Mouse (Mus musculus): ENCODE measurements at regions not wholly inside any gene's neighbourhood (a gene's known extent, or its start where the extent isn't known, plus 50 kb on each side); places are given as distances from the start of the nearest gene placed in this dataset.

DNA sequence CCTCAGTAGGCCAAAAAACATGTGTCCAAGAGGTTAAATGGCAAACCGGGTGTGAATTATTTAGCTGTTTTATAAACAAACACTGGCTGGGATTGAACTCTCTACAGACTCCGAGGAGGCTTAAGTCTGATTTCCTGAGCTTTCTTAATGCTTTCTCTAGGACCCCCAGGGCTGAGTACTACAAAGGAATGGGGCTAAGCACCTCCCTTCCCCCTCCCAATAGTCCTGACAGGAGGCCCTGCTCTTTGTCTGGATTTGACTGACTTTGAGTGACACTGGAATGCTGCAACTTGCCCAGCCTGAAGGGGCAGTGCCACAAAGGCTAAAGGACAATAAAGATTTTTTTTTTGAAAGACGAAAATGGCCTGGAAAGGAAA is 647.1 kb downstream of the Adgrl2 start:
- H3K27me3 ChIP-seq (ENCODE audit: control insufficient read depth, insufficient read depth, low read length) = no peaks in the 10 kb centered on the region
- H3K9ac ChIP-seq (replicated peaks; ENCODE audit: low read depth, low read length) = no peak overlapping the region
- H3K36me3 ChIP-seq (replicated peaks; ENCODE audit: control insufficient read depth, insufficient read depth, low read length) = no peaks in the 10 kb centered on the region
- peak overlapping the region; percentile 43; the same call in 1 of the 2 replicates for H3K4me2 ChIP-seq (ENCODE audit: low read depth, low read length)
- H3K9me3 ChIP-seq (replicated peaks; ENCODE audit: control insufficient read depth, low read length) = no peaks in the 10 kb centered on the region
- no peak overlapping the region for H3K4me3 ChIP-seq (ENCODE audit: low read depth, low read length)
- 16% methylated on average over 3 of the region's 3 CpGs for WGBS
- peak overlapping the region; percentile 36; the same call in 1 of the 2 replicates for H3K27ac ChIP-seq (ENCODE audit: low read depth)
- TF ChIP-seq CTCF (IDR thresholded peaks at IDR 0.05; ENCODE audit: low read depth) (no peak), EP300 (IDR thresholded peaks at IDR 0.05; ENCODE audit: low read depth) (no peak)
- peaks cover 15% of the 10 kb centered on the region for H3K4me1 ChIP-seq (ENCODE audit: control insufficient read depth, insufficient read depth)
- ATAC-seq (ENCODE audit: insufficient read depth, low read depth) (peak; percentile 55), DNase-seq (ENCODE audit: low spot score) (peak; percentile 17)

- H3K4me1 ChIP-seq (ENCODE audit: control insufficient read depth, insufficient read depth) = peaks cover 15% of the 10 kb centered on the region
- H3K9ac ChIP-seq (replicated peaks; ENCODE audit: low read depth, low read length) = no peak overlapping the region
- no peak for ATAC-seq (ENCODE audit: insufficient read depth, low read depth)
- no peak for DNase-seq (ENCODE audit: low spot score)
- WGBS = 76% methylated on average over 2 of the region's 2 CpGs
- H3K9me3 ChIP-seq (replicated peaks; ENCODE audit: control insufficient read depth, low read length) = no peaks in the 10 kb centered on the region
- H3K27ac ChIP-seq (ENCODE audit: low read depth) = no peak overlapping the region
- H3K4me2 ChIP-seq (ENCODE audit: low read depth, low read length) = no peak overlapping the region
- H3K27me3 ChIP-seq (ENCODE audit: control insufficient read depth, insufficient read depth, low read length) = no peaks in the 10 kb centered on the region
- H3K36me3 ChIP-seq (replicated peaks; ENCODE audit: control insufficient read depth, insufficient read depth, low read length) = no peaks in the 10 kb centered on the region
- no peak for TF ChIP-seq CTCF (IDR thresholded peaks at IDR 0.05; ENCODE audit: low read depth)
- no peak for TF ChIP-seq EP300 (IDR thresholded peaks at IDR 0.05; ENCODE audit: low read depth)
- no peak overlapping the region for H3K4me3 ChIP-seq (ENCODE audit: low read depth, low read length)
Measured at GRCm38 (mm10) chr3:148339258-148339657, 651.1 kb downstream of the Adgrl2 start.

DNA sequence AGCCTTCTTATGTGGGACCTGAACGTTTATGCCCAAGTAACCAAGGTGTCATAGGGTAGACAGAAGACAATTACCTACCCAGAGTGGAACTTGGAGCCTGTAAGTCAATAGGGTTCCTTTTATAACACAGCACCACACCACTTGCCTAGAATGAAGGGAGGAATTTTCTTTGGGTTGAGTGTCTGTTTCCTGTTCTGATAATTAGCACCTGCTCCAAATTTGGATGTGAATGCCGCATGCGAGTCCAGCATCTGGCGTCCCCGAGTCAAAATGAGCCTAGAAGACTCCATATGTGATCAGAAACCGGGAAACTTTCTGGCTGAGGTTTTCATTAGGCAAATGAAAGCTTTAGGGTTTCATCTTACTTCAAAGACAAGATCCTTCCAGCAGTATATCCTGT is 653.7 kb downstream of the Adgrl2 start:
- Histone ChIP-seq H3K27me3 (ENCODE audit: control insufficient read depth, insufficient read depth, low read length) (no peaks in the 10 kb centered on the region), H3K4me3 (ENCODE audit: low read depth, low read length) (no peak overlapping the region), H3K4me1 (ENCODE audit: control insufficient read depth, insufficient read depth) (no peaks in the 10 kb centered on the region), H3K9ac (replicated peaks; ENCODE audit: low read depth, low read length) (no peak overlapping the region), H3K4me2 (ENCODE audit: low read depth, low read length) (peak overlapping the region; percentile 57; the same call in 1 of the 2 replicates), H3K36me3 (replicated peaks; ENCODE audit: control insufficient read depth, insufficient read depth, low read length) (no peaks in the 10 kb centered on the region), H3K9me3 (replicated peaks; ENCODE audit: control insufficient read depth, low read length) (no peaks in the 10 kb centered on the region), H3K27ac (ENCODE audit: low read depth) (no peak overlapping the region)
- ATAC-seq (ENCODE audit: insufficient read depth, low read depth) = no peak
- 47% methylated on average over 6 of the region's 6 CpGs for WGBS
- DNase-seq (ENCODE audit: low spot score) = no peak
- TF ChIP-seq CTCF (IDR thresholded peaks at IDR 0.05; ENCODE audit: low read depth) (no peak), EP300 (IDR thresholded peaks at IDR 0.05; ENCODE audit: low read depth) (no peak)

DNA sequence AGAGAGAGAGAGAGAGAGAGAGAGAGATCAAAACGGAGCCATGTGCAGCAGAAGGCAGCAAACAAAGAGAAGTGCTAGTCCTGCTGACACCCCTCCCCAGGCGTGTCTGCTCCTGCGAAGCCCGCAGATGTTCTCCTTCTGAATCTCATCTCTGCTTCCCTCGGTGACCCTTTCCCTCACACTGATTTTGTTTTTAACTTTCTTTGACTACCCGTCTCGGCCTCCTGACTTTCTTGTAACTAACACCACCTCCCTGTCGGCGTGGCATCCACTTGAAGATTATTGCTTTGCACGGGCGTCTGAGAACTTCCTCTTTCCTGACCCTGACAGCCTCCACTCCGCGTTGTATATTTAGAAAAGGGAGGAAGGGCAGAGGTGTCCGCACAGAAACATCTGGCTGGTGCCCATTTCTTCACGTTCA is 654.3 kb downstream of the Adgrl2 start:
- H3K9me3 ChIP-seq (replicated peaks; ENCODE audit: control insufficient read depth, low read length) = no peaks in the 10 kb centered on the region
- no peaks in the 10 kb centered on the region for H3K27me3 ChIP-seq (ENCODE audit: control insufficient read depth, insufficient read depth, low read length)
- TF ChIP-seq CTCF (IDR thresholded peaks at IDR 0.05; ENCODE audit: low read depth) (no peak), EP300 (IDR thresholded peaks at IDR 0.05; ENCODE audit: low read depth) (no peak)
- no peaks in the 10 kb centered on the region for H3K4me1 ChIP-seq (ENCODE audit: control insufficient read depth, insufficient read depth)
- H3K27ac ChIP-seq (ENCODE audit: low read depth) = no peak overlapping the region
- ATAC-seq (ENCODE audit: insufficient read depth, low read depth) = no peak
- H3K4me2 ChIP-seq (ENCODE audit: low read depth, low read length) = peak overlapping the region; percentile 57
- peak; percentile 10 for DNase-seq (ENCODE audit: low spot score)
- H3K36me3 ChIP-seq (replicated peaks; ENCODE audit: control insufficient read depth, insufficient read depth, low read length) = no peaks in the 10 kb centered on the region
- no peak overlapping the region for H3K9ac ChIP-seq (replicated peaks; ENCODE audit: low read depth, low read length)
- peak overlapping the region; percentile 29 for H3K4me3 ChIP-seq (ENCODE audit: low read depth, low read length)
- 14% methylated on average over 15 of the region's 15 CpGs for whole genome bisulfite sequencing

DNA sequence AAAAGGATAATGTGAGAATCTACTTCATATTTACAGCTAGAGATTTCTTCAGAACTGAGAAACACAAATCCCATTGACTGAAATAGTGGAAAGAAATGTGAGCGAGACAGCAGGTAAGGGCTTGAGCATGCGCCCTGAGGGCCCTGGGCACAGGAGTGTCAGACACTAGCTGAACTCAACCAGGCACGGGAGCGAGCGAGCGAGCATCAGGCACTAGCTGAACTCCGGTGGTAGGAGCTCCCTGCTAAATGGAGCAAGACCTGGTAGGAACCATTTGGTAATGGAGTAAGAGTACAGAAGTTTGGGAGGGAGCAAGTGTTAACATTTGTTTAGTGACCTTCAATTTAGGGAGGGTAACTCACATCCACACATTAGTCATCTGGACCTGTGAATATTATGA is 654.7 kb downstream of the Adgrl2 start:
- Histone ChIP-seq H3K4me1 (ENCODE audit: control insufficient read depth, insufficient read depth) (no peaks in the 10 kb centered on the region), H3K9ac (replicated peaks; ENCODE audit: low read depth, low read length) (no peak overlapping the region), H3K4me2 (ENCODE audit: low read depth, low read length) (no peak overlapping the region; the same call in 1 of the 2 replicates), H3K27me3 (ENCODE audit: control insufficient read depth, insufficient read depth, low read length) (no peaks in the 10 kb centered on the region), H3K4me3 (ENCODE audit: low read depth, low read length) (no peak overlapping the region), H3K36me3 (replicated peaks; ENCODE audit: control insufficient read depth, insufficient read depth, low read length) (no peaks in the 10 kb centered on the region), H3K27ac (ENCODE audit: low read depth) (no peak overlapping the region), H3K9me3 (replicated peaks; ENCODE audit: control insufficient read depth, low read length) (no peaks in the 10 kb centered on the region)
- no peak for TF ChIP-seq EP300 (IDR thresholded peaks at IDR 0.05; ENCODE audit: low read depth)
- TF ChIP-seq CTCF (IDR thresholded peaks at IDR 0.05; ENCODE audit: low read depth) = no peak
- DNase-seq (ENCODE audit: low spot score) (no peak), ATAC-seq (ENCODE audit: insufficient read depth, low read depth) (no peak)
- WGBS = 93% methylated on average over 7 of the region's 7 CpGs

DNA sequence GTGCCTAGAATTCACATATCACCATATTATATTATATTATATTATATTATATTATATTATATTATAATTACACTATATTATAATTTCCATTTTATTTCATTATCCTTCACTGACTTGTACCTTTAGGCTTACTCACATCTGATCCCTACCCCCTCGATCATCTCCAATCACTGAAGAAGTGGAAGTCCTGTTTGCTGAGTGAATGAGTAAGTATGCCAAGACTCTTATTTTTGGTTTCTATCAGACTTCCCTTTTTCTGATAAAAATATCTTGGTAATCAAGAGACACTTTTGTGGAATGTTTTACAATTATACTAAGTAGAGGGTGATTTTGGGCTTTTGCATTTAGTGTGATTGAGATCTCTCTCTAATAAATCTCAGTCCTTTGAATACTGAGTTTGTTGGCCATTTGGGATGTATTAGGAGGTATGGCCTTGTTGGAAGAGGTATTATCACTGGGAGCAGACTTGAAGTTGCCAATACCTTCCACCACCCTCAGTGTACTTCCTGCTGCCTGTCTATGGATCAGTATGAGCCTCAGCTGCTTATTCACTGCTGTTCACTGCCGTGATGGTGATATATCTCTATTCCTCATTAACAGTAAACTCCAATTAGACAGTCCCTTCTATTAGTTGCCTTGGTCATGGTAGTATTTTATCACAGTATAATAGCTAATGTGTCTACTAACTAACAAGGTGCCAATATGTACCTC is 665.3 kb downstream of the Adgrl2 start:
- H3K9ac ChIP-seq (replicated peaks; ENCODE audit: low read depth, low read length) = no peak overlapping the region
- H3K9me3 ChIP-seq (replicated peaks; ENCODE audit: control insufficient read depth, low read length) = no peaks in the 10 kb centered on the region
- WGBS = 78% methylated on average over 2 of the region's 2 CpGs
- DNase-seq (ENCODE audit: low spot score) (no peak), ATAC-seq (ENCODE audit: insufficient read depth, low read depth) (no peak)
- no peaks in the 10 kb centered on the region for H3K36me3 ChIP-seq (replicated peaks; ENCODE audit: control insufficient read depth, insufficient read depth, low read length)
- H3K4me1 ChIP-seq (ENCODE audit: control insufficient read depth, insufficient read depth) = no peaks in the 10 kb centered on the region
- no peak for TF ChIP-seq EP300 (IDR thresholded peaks at IDR 0.05; ENCODE audit: low read depth)
- TF ChIP-seq CTCF (IDR thresholded peaks at IDR 0.05; ENCODE audit: low read depth) = no peak
- no peak overlapping the region for H3K27ac ChIP-seq (ENCODE audit: low read depth)
- H3K27me3 ChIP-seq (ENCODE audit: control insufficient read depth, insufficient read depth, low read length) = no peaks in the 10 kb centered on the region
- H3K4me2 ChIP-seq (ENCODE audit: low read depth, low read length) = no peak overlapping the region
- H3K4me3 ChIP-seq (ENCODE audit: low read depth, low read length) = no peak overlapping the region

All from heart, postnatal 0 days (tissue).